Mouse (Mus musculus): Measurements from ENCODE around the gene Spatc1l. TPM values are rescaled to one million over a fixed set of nuclear protein-coding genes. Genes with fewer than 3 reads are reported as not detected.

The Spatc1l gene
- not detected for total RNA-seq (2023)

DNA sequence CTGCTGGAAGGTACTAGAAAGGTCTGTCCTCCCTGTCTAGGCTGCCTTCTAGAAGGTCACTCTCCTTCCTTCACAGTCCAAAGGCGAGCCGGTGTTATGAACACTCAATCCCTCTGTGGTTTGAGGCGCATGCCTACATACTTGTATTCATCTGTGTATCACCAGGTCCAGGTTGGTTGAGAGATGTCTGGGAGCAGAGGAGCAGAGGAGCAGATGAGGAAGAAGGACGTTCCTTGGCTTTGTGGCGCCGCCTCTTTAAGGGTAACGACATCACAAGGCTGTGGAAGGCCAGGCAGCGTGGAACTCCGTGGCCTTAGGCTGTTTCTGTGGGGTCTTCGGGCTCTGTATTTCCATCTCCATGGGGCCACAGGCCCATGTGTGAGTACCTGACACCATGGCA lies at the start of gene Spatc1l:
TSS of gene Spatc1l (plus strand) at position 301 of the 400 bp plus-strand sequence.

DNA sequence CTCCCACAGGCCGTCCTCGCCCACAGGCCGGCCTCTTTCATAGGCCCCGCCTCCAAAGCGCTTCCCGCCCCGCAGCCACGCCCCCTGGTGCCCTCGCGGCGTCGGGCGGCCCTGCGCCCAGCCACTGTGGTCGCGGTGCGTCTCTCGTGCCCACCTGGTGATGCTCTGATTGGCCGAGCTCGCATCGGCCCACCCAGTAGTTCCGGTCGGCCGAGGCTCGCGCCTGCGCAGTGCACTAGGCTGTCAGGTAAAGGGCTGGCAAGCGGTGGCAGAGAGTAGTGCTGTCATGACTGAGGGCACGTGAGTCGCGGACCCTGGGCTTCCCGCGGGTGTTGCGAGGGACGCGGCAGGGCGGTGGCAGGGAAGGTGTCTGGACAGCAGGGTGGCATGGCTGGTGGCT lies 30.7 kb upstream of the Spatc1l start, which contains the start of gene Lss:
TSS of gene Lss (plus strand) at position 214 of the 400 bp plus-strand sequence.

DNA sequence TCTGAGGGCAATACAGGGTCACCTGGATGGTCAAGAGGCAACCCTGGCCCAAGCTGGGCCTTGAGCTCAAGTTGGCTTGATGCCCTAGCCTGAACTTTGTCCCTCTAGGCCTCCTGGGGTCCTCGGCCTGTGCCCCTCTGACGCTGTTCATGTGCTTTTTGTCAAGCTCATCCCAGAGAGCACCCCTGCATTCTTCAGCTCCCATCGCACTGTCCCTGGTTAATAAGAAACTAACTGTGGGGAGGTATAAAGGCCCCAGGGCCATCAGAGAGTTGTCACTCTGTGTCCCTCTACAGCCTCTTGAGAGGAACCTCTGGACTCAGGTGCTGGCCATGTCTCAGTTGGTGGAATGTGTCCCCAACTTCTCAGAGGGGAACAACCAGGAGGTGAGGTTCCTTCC lies 13.3 kb downstream of the Spatc1l start, which contains the start of gene Ftcd:
TSS of gene Ftcd (plus strand) at position 275 of the 400 bp plus-strand sequence.

Other genes with a start within 250 kb of the Spatc1l start
- gene Dip2a, start 217.0 kb upstream of the Spatc1l start, total RNA-seq (2023), result 1 to 10 TPM; 7.3 to 9.0 TPM
- 10 to 100 TPM; 14.2 to 26.8 TPM for gene AC141477.1, start 121.8 kb upstream of the Spatc1l start, total RNA-seq (2023)
- 10 to 100 TPM; 63.0 to 63.8 TPM for gene Pcnt, start 119.5 kb upstream of the Spatc1l start, total RNA-seq (2023)
- not detected for gene 2610028H24Rik, start 113.2 kb upstream of the Spatc1l start, total RNA-seq (2023)
- 10 to 100 TPM; 71.0 to 71.1 TPM for gene Mcm3ap, start 93.3 kb upstream of the Spatc1l start, total RNA-seq (2023)
- 1 to 10 TPM; 1.8 to 2.0 TPM for gene Ybey, start 93.2 kb upstream of the Spatc1l start, total RNA-seq (2023)
- 10 to 100 TPM; 15.4 to 17.2 TPM for gene Lss, start 30.7 kb upstream of the Spatc1l start, total RNA-seq (2023)
- not detected for gene Ftcd, start 13.4 kb downstream of the Spatc1l start, total RNA-seq (2023)
- gene Col6a2, start 61.4 kb downstream of the Spatc1l start, total RNA-seq (2023), result under 1 TPM in 1 of 2 experiments, not detected in 1; 0.15 TPM
- gene Col6a1, start 163.9 kb downstream of the Spatc1l start, total RNA-seq (2023), result not detected